Mouse (Mus musculus) frontal cortex, postnatal 36 days (tissue): ENCODE results near the gene Hcrtr1.
A peak's percentile ranks its signal among the peaks of the same experiment; 100 is the strongest.

Source experiments
- DNase-seq, 2 experiments: peaks; one replicate each; pipeline ENCODE4 v3.0.0; 2022; ENCODE audit warnings: low spot score in 2 of 2

The Hcrtr1 gene

GRCm38 (mm10) chr4:130139214-130139492 is at the start of gene Hcrtr1:
Gene Hcrtr1 (minus strand): TSS chr4:130139359.
- DNase-seq, result no peak

GRCm38 (mm10) chr4:130188806-130189297 is 49.7 kb upstream of the Hcrtr1 start:
- peak; percentile 81 to 85 for DNase-seq

GRCm38 (mm10) chr4:130186891-130187290 is 47.7 kb upstream of the Hcrtr1 start:
- no peak for DNase-seq

GRCm38 (mm10) chr4:130186450-130186849 is 47.3 kb upstream of the Hcrtr1 start:
- DNase-seq, result no peak

GRCm38 (mm10) chr4:130183879-130184278 is 44.7 kb upstream of the Hcrtr1 start:
- no peak for DNase-seq

GRCm38 (mm10) chr4:130183023-130183422 is 43.9 kb upstream of the Hcrtr1 start:
- no peak for DNase-seq

GRCm38 (mm10) chr4:130181886-130182285 is 42.7 kb upstream of the Hcrtr1 start:
- no peak for DNase-seq

- no peak for DNase-seq
These were observed 41.9 kb upstream of the Hcrtr1 start for GRCm38 (mm10) chr4:130180909-130181602.

GRCm38 (mm10) chr4:130179876-130180275 is 40.7 kb upstream of the Hcrtr1 start:
- no peak for DNase-seq

- DNase-seq, result no peak
These were observed 38.4 kb upstream of the Hcrtr1 start for GRCm38 (mm10) chr4:130177536-130177935.

GRCm38 (mm10) chr4:130177087-130177486 is 37.9 kb upstream of the Hcrtr1 start:
- DNase-seq, result no peak

- no peak for DNase-seq
These were observed 37.1 kb upstream of the Hcrtr1 start for GRCm38 (mm10) chr4:130176156-130176720.

GRCm38 (mm10) chr4:130175072-130175711 is 36.0 kb upstream of the Hcrtr1 start, which contains the start of gene Tinagl1:
Gene Tinagl1 (minus strand): TSS chr4:130175122.
- DNase-seq, result no peak

- no peak for DNase-seq
These were observed 35.3 kb upstream of the Hcrtr1 start for GRCm38 (mm10) chr4:130174335-130175031.

- DNase-seq, result no peak
These were observed 34.8 kb upstream of the Hcrtr1 start for GRCm38 (mm10) chr4:130173911-130174311.

GRCm38 (mm10) chr4:130173060-130173822 is 34.1 kb upstream of the Hcrtr1 start:
- DNase-seq, result no peak

GRCm38 (mm10) chr4:130171951-130172765 is 33.0 kb upstream of the Hcrtr1 start:
- no peak for DNase-seq

- DNase-seq, result no peak
These were observed 31.2 kb upstream of the Hcrtr1 start for GRCm38 (mm10) chr4:130170362-130170761.

- DNase-seq, result no peak
These were observed 30.3 kb upstream of the Hcrtr1 start for GRCm38 (mm10) chr4:130169411-130169971.
